Mouse (Mus musculus): ENCODE measurements at regions not wholly inside any gene's neighbourhood (a gene's known extent, or its start where the extent isn't known, plus 50 kb on each side); places are given as distances from the start of the nearest gene placed in this dataset.

GRCm38 (mm10) chr12:113421716-113422595, 67.4 kb upstream of the Adam6b start:
- TF ChIP-seq CTCF (IDR thresholded peaks at IDR 0.05; ENCODE audit: insufficient read depth, low read depth, low read length): no peak
- TF ChIP-seq POLR2A (IDR thresholded peaks at IDR 0.05; ENCODE audit: insufficient read depth, low read depth, low read length): no peak
